Mouse (Mus musculus): ENCODE measurements around the gene Oas2.
A peak's percentile ranks its signal among the peaks of the same experiment; 100 is the strongest.

Oas2 gene

GRCm38 (mm10) chr5:120732740-120733139, 16.9 kb downstream of the Oas2 start:
- no peak for DNase-seq (ENCODE audit: low read depth, low spot score)

GRCm38 (mm10) chr5:120729319-120729718, 20.3 kb downstream of the Oas2 start:
- no peak for DNase-seq (ENCODE audit: low read depth, low spot score)

- DNase-seq (ENCODE audit: low read depth, low spot score) = no peak
Measured at GRCm38 (mm10) chr5:120725811-120726455, 23.7 kb downstream of the Oas2 start.

- no peak for DNase-seq (ENCODE audit: low read depth, low spot score)
Measured at GRCm38 (mm10) chr5:120721005-120721404, 28.6 kb downstream of the Oas2 start.

GRCm38 (mm10) chr5:120718600-120719378, 30.9 kb downstream of the Oas2 start:
- no peak for DNase-seq (ENCODE audit: low read depth, low spot score)

- DNase-seq (ENCODE audit: low read depth, low spot score) = no peak
Measured at GRCm38 (mm10) chr5:120717136-120717535, 32.5 kb downstream of the Oas2 start.

- peak; percentile 17 for DNase-seq (ENCODE audit: low read depth, low spot score)
Measured at GRCm38 (mm10) chr5:120714314-120714713, 35.3 kb downstream of the Oas2 start.

GRCm38 (mm10) chr5:120712721-120713120, 36.9 kb downstream of the Oas2 start:
- DNase-seq (ENCODE audit: low read depth, low spot score) = no peak

GRCm38 (mm10) chr5:120711827-120712226, 37.8 kb downstream of the Oas2 start, which contains the start of gene Dtx1:
TSS of gene Dtx1 (minus strand) at chr5:120711927.
- no peak for DNase-seq (ENCODE audit: low read depth, low spot score)

GRCm38 (mm10) chr5:120711416-120711815, 38.2 kb downstream of the Oas2 start:
- no peak for DNase-seq (ENCODE audit: low read depth, low spot score)

- DNase-seq (ENCODE audit: low read depth, low spot score) = no peak
Measured at GRCm38 (mm10) chr5:120710826-120711248, 38.8 kb downstream of the Oas2 start.

GRCm38 (mm10) chr5:120710161-120710825, 39.4 kb downstream of the Oas2 start:
- no peak for DNase-seq (ENCODE audit: low read depth, low spot score)

- no peak for DNase-seq (ENCODE audit: low read depth, low spot score)
Measured at GRCm38 (mm10) chr5:120706976-120707375, 42.7 kb downstream of the Oas2 start.

GRCm38 (mm10) chr5:120706541-120706940, 43.1 kb downstream of the Oas2 start:
- DNase-seq (ENCODE audit: low read depth, low spot score) = no peak

GRCm38 (mm10) chr5:120704421-120704820, 45.2 kb downstream of the Oas2 start:
- no peak for DNase-seq (ENCODE audit: low read depth, low spot score)

- no peak for DNase-seq (ENCODE audit: low read depth, low spot score)
Measured at GRCm38 (mm10) chr5:120703660-120704059, 46.0 kb downstream of the Oas2 start.

GRCm38 (mm10) chr5:120702969-120703368, 46.7 kb downstream of the Oas2 start:
- no peak for DNase-seq (ENCODE audit: low read depth, low spot score)

- no peak for DNase-seq (ENCODE audit: low read depth, low spot score)
Measured at GRCm38 (mm10) chr5:120702421-120702820, 47.2 kb downstream of the Oas2 start.

- DNase-seq (ENCODE audit: low read depth, low spot score) = no peak
Measured at GRCm38 (mm10) chr5:120700996-120701790, 48.5 kb downstream of the Oas2 start.

GRCm38 (mm10) chr5:120698801-120699391, 50.8 kb downstream of the Oas2 start:
- DNase-seq (ENCODE audit: low read depth, low spot score) = no peak

GRCm38 (mm10) chr5:120698181-120698580, 51.5 kb downstream of the Oas2 start:
- DNase-seq (ENCODE audit: low read depth, low spot score) = no peak
